Comparison of ENCODE assay signal across 9 mouse cellular contexts in genomic region chr5:150408979-150409378, GRCm38 (mm10).
DNase-seq lines count a peak whose midpoint lies in the region; ATAC-seq and TF ChIP-seq lines count a peak whose summit lies in the region.
"Had no signal": no experiment of that assay in that cellular context is flagged by ENCODE, and none has a peak within 500 bp of the region (broad histone marks: within the 10 kb centered on the region; RNA-seq: fewer than 3 reads in every experiment).

No protein-coding gene starts in this region.

- no peak for DNase-seq in heart, postnatal 4 days
- DNase-seq in thymus, postnatal 14 days: peak; percentile 10
- DNase-seq in thymus, adult 2 months: no peak
- DNase-seq in kidney, postnatal 25 days: peak; percentile 21 to 60
- no peak for DNase-seq in urinary bladder, postnatal 36 days (ENCODE audit: low spot score in 2 of 2)
- no peak for DNase-seq in cerebellum, adult 9-10 months
- no peak for DNase-seq in forebrain, embryonic 11.5 days (ENCODE audit: low spot score)
- DNase-seq: cerebellum, adult 8-10 months had no signal

- H3K4me1 ChIP-seq in heart, embryonic 14.5 days (ENCODE audit: control insufficient read depth in 2 of 2, insufficient read depth in 2 of 2, low read length in 2 of 2): peaks cover 4 to 5% of the 10 kb centered on the region in 2 experiments; a peak in 1 of 4 replicates
- H3K4me1 ChIP-seq in thymus, adult 2 months (replicated peaks; ENCODE audit: control insufficient read depth, insufficient read depth, low read length): peaks cover 21% of the 10 kb centered on the region
- no peaks in the 10 kb centered on the region for H3K4me1 ChIP-seq in forebrain, embryonic 11.5 days (replicated peaks; ENCODE audit: control insufficient read depth, insufficient read depth, low read length)

- H3K27ac ChIP-seq in heart, embryonic 14.5 days (replicated peaks in 1 of 2; ENCODE audit: control insufficient read depth in 1 of 2, insufficient read depth in 1 of 2, low read depth in 2 of 2, low read length in 2 of 2): no peak overlapping the region
- H3K27ac ChIP-seq in thymus, adult 2 months (ENCODE audit: control insufficient read depth, insufficient read depth, low read length): no peak overlapping the region
- H3K27ac ChIP-seq in forebrain, embryonic 11.5 days (ENCODE audit: low read depth, low read length): no peak overlapping the region

- no peaks in the 10 kb centered on the region for H3K9me3 ChIP-seq in heart, embryonic 14.5 days (ENCODE audit: control insufficient read depth, low read length)
- no peaks in the 10 kb centered on the region for H3K9me3 ChIP-seq in forebrain, embryonic 11.5 days (ENCODE audit: control insufficient read depth, low read length)

- H3K4me2 ChIP-seq in heart, embryonic 14.5 days (ENCODE audit: low read length): no peak overlapping the region
- no peak overlapping the region for H3K4me2 ChIP-seq in forebrain, embryonic 11.5 days (ENCODE audit: low read depth, low read length, severe bottlenecking)

- H3K4me3 ChIP-seq in heart, embryonic 14.5 days (ENCODE audit: control insufficient read depth in 1 of 2, insufficient read depth in 1 of 2, low read depth in 1 of 2, low read length in 2 of 2): no peak overlapping the region
- no peak overlapping the region for H3K4me3 ChIP-seq in thymus, adult 2 months (ENCODE audit: control insufficient read depth, insufficient read depth, low read length)
- H3K4me3 ChIP-seq in forebrain, embryonic 11.5 days (ENCODE audit: low read depth, low read length): no peak overlapping the region

- no peak for TF ChIP-seq CTCF in thymus, adult 2 months (IDR thresholded peaks at IDR 0.05; ENCODE audit: borderline replicate concordance, control insufficient read depth, extremely low read depth, insufficient read depth, low read length, poor library complexity)

- WGBS in heart, embryonic 14.5 days: 77% methylated on average over 8 of the region's 8 CpGs
- WGBS in thymus, adult 2 months: 89% methylated on average over 8 of the region's 8 CpGs
- WGBS in forebrain, embryonic 11.5 days: 83% methylated on average over 8 of the region's 8 CpGs

- H3K9ac ChIP-seq in heart, embryonic 14.5 days (ENCODE audit: low read length): no peak overlapping the region
- no peak overlapping the region for H3K9ac ChIP-seq in forebrain, embryonic 11.5 days (ENCODE audit: low read length)

- no peaks in the 10 kb centered on the region for H3K27me3 ChIP-seq in heart, embryonic 14.5 days (ENCODE audit: control insufficient read depth, insufficient read depth, low read length)
- no peaks in the 10 kb centered on the region for H3K27me3 ChIP-seq in thymus, adult 2 months (ENCODE audit: control insufficient read depth, insufficient read depth, low read length)
- H3K27me3 ChIP-seq in forebrain, embryonic 11.5 days (ENCODE audit: control insufficient read depth, insufficient read depth, low read length): no peaks in the 10 kb centered on the region

- ATAC-seq in heart, embryonic 14.5 days (ENCODE audit: insufficient number of reproducible peaks, insufficient read depth, low FRiP score, low read depth): peak; percentile 47; the same call in 1 of the 2 replicates
- no peak for ATAC-seq in forebrain, embryonic 11.5 days (replicated peaks; ENCODE audit: low FRiP score)

- no peak for TF ChIP-seq POLR2A in thymus, adult 2 months (IDR thresholded peaks at IDR 0.05; ENCODE audit: control insufficient read depth, extremely low read depth, insufficient read depth, low read length, poor library complexity)

- peaks cover 61% of the 10 kb centered on the region for H3K36me3 ChIP-seq in heart, embryonic 14.5 days (ENCODE audit: control insufficient read depth, insufficient read depth, low read length)
- H3K36me3 ChIP-seq in thymus, adult 2 months (ENCODE audit: control insufficient read depth, insufficient read depth, low read length): no peaks in the 10 kb centered on the region
- no peaks in the 10 kb centered on the region for H3K36me3 ChIP-seq in forebrain, embryonic 11.5 days (ENCODE audit: control insufficient read depth, insufficient read depth, low read length)

Comparison
In these comparisons a context has a peak if more than half of its experiments do, and no peak if none do; other contexts are left out.
1. DNase-seq: peak in thymus, postnatal 14 days (single experiment) and kidney, postnatal 25 days (2 of 2); none in heart, postnatal 4 days (single experiment), thymus, adult 2 months (single experiment), urinary bladder, postnatal 36 days (0 of 2), cerebellum, adult 9-10 months (single experiment) and forebrain, embryonic 11.5 days (single experiment).